ENCODE assay signal across 18 mouse cellular contexts in genomic region chr2:128331681-128332080, GRCm38 (mm10).
DNase-seq lines count a peak whose midpoint lies in the region; ATAC-seq and TF ChIP-seq lines count a peak whose summit lies in the region.
"Had no signal": no experiment of that assay in that cellular context is flagged by ENCODE, and none has a peak within 500 bp of the region (broad histone marks: within the 10 kb centered on the region; RNA-seq: fewer than 3 reads in every experiment).

No protein-coding gene starts in this region.

- H3K4me1 ChIP-seq in hindbrain, embryonic 13.5 days (replicated peaks), result peaks cover 32% of the 10 kb centered on the region
- 0 out of 2 replicates have a peak, but pooled peaks cover 11% of the 10 kb centered on the region for H3K4me1 ChIP-seq in hindbrain, postnatal 0 days (ENCODE audit: insufficient read depth, low read length)
- H3K4me1 ChIP-seq in midbrain, embryonic 13.5 days (replicated peaks), result peaks cover 22% of the 10 kb centered on the region
- H3K4me1 ChIP-seq in midbrain, embryonic 10.5 days, result peaks cover 22% of the 10 kb centered on the region
- peaks cover 15% of the 10 kb centered on the region for H3K4me1 ChIP-seq in forebrain, embryonic 14.5 days (ENCODE audit: control insufficient read depth, insufficient read depth, low read length)
- peaks cover 20% of the 10 kb centered on the region; the same call in 1 of the 2 replicates for H3K4me1 ChIP-seq in neural tube, embryonic 15.5 days

- no peak for ATAC-seq in hindbrain, embryonic 13.5 days (ENCODE audit: low FRiP score)
- ATAC-seq in hindbrain, postnatal 0 days, result no peak
- peak; percentile 25; the same call in 1 of the 2 replicates for ATAC-seq in midbrain, embryonic 13.5 days
- peak; percentile 48; the same call in 1 of the 2 replicates for ATAC-seq in forebrain, embryonic 14.5 days
- peak; percentile 22; the same call in 1 of the 2 replicates for ATAC-seq in neural tube, embryonic 15.5 days (ENCODE audit: low FRiP score)
- ATAC-seq: intestine, postnatal 0 days had no signal

- no peak for TF ChIP-seq CTCF in hindbrain, postnatal 0 days (IDR thresholded peaks at IDR 0.05; ENCODE audit: low read depth)

- no peak for DNase-seq in hindbrain, postnatal 0 days (ENCODE audit: low spot score)
- DNase-seq in midbrain, embryonic 10.5 days (ENCODE audit: low spot score), result no peak
- DNase-seq in forebrain, embryonic 14.5 days (ENCODE audit: low spot score), result no peak
- no peak for DNase-seq in layer of hippocampus, adult 9-11 months
- DNase-seq: adrenal gland, postnatal 36 days; cerebellum, adult 2 months; heart, postnatal 4 days; kidney, postnatal 14 days; right cerebral cortex, postnatal 4 days; thymus, postnatal 36 days had no signal

- 0 out of 2 replicates have a peak, but pooled peaks cover 4% of the 10 kb centered on the region for H3K27me3 ChIP-seq in hindbrain, embryonic 13.5 days
- H3K27me3 ChIP-seq in hindbrain, postnatal 0 days (ENCODE audit: insufficient read depth, low read length), result no peaks in the 10 kb centered on the region
- no peaks in the 10 kb centered on the region for H3K27me3 ChIP-seq in midbrain, embryonic 13.5 days
- H3K27me3 ChIP-seq in midbrain, embryonic 10.5 days (ENCODE audit: low read depth, poor library complexity, severe bottlenecking), result peaks cover 9% of the 10 kb centered on the region; the same call in 1 of the 2 replicates
- no peaks in the 10 kb centered on the region for H3K27me3 ChIP-seq in forebrain, embryonic 14.5 days (replicated peaks; ENCODE audit: control insufficient read depth, insufficient read depth, low read length)
- no peaks in the 10 kb centered on the region for H3K27me3 ChIP-seq in neural tube, embryonic 15.5 days (replicated peaks)
- H3K27me3 ChIP-seq: embryonic facial prominence, embryonic 12.5 days; limb, embryonic 15.5 days; neural tube, embryonic 12.5 days had no signal

- H3K4me2 ChIP-seq in hindbrain, embryonic 13.5 days, result peak overlapping the region; percentile 19; the same call in 1 of the 2 replicates
- no peak overlapping the region for H3K4me2 ChIP-seq in hindbrain, postnatal 0 days (ENCODE audit: low read depth, low read length)
- H3K4me2 ChIP-seq in midbrain, embryonic 13.5 days (replicated peaks), result no peak overlapping the region
- peak overlapping the region; percentile 28; the same call in 1 of the 2 replicates for H3K4me2 ChIP-seq in forebrain, embryonic 14.5 days (ENCODE audit: low read length)
- peak overlapping the region; percentile 32; the same call in 1 of the 2 replicates for H3K4me2 ChIP-seq in neural tube, embryonic 15.5 days
- H3K4me2 ChIP-seq: embryonic facial prominence, embryonic 12.5 days; limb, embryonic 15.5 days; neural tube, embryonic 12.5 days had no signal

- H3K9ac ChIP-seq in hindbrain, embryonic 13.5 days, result no peak overlapping the region
- no peak overlapping the region for H3K9ac ChIP-seq in hindbrain, postnatal 0 days (replicated peaks; ENCODE audit: low read length)
- no peak overlapping the region for H3K9ac ChIP-seq in midbrain, embryonic 13.5 days (replicated peaks)
- peak overlapping the region; percentile 17; the same call in 1 of the 2 replicates for H3K9ac ChIP-seq in forebrain, embryonic 14.5 days (ENCODE audit: low read length)
- H3K9ac ChIP-seq in neural tube, embryonic 15.5 days (replicated peaks), result no peak overlapping the region
- H3K9ac ChIP-seq: embryonic facial prominence, embryonic 12.5 days; limb, embryonic 15.5 days; neural tube, embryonic 12.5 days had no signal

- 50% methylated on average over 8 of the region's 8 CpGs for WGBS in hindbrain, embryonic 13.5 days
- WGBS in hindbrain, postnatal 0 days, result 47% methylated on average over 8 of the region's 8 CpGs
- 55% methylated on average over 8 of the region's 8 CpGs for WGBS in midbrain, embryonic 13.5 days
- 73% methylated on average over 8 of the region's 8 CpGs for WGBS in midbrain, embryonic 10.5 days
- 11% methylated on average over 8 of the region's 8 CpGs for WGBS in forebrain, embryonic 14.5 days
- WGBS in neural tube, embryonic 15.5 days, result 36% methylated on average over 8 of the region's 8 CpGs

- no peak overlapping the region for H3K4me3 ChIP-seq in hindbrain, embryonic 13.5 days
- no peak overlapping the region for H3K4me3 ChIP-seq in hindbrain, postnatal 0 days (ENCODE audit: low read length)
- no peak overlapping the region for H3K4me3 ChIP-seq in midbrain, embryonic 13.5 days (replicated peaks)
- H3K4me3 ChIP-seq in midbrain, embryonic 10.5 days, result no peak overlapping the region
- H3K4me3 ChIP-seq in forebrain, embryonic 14.5 days (ENCODE audit: low read depth, low read length), result no peak overlapping the region
- no peak overlapping the region for H3K4me3 ChIP-seq in neural tube, embryonic 15.5 days (replicated peaks)
- H3K4me3 ChIP-seq: embryonic facial prominence, embryonic 12.5 days; limb, embryonic 15.5 days; neural tube, embryonic 12.5 days had no signal

- H3K9me3 ChIP-seq in hindbrain, embryonic 13.5 days, result no peaks in the 10 kb centered on the region
- no peaks in the 10 kb centered on the region for H3K9me3 ChIP-seq in hindbrain, postnatal 0 days (ENCODE audit: low read length)
- no peaks in the 10 kb centered on the region for H3K9me3 ChIP-seq in midbrain, embryonic 13.5 days
- H3K9me3 ChIP-seq in midbrain, embryonic 10.5 days (replicated peaks), result no peaks in the 10 kb centered on the region
- H3K9me3 ChIP-seq in forebrain, embryonic 14.5 days (replicated peaks; ENCODE audit: control insufficient read depth, low read length), result no peaks in the 10 kb centered on the region
- no peaks in the 10 kb centered on the region for H3K9me3 ChIP-seq in neural tube, embryonic 15.5 days (replicated peaks)
- H3K9me3 ChIP-seq: embryonic facial prominence, embryonic 12.5 days; limb, embryonic 15.5 days; neural tube, embryonic 12.5 days had no signal

- H3K36me3 ChIP-seq in hindbrain, embryonic 13.5 days, result no peaks in the 10 kb centered on the region
- no peaks in the 10 kb centered on the region for H3K36me3 ChIP-seq in hindbrain, postnatal 0 days (ENCODE audit: insufficient read depth, low read length)
- no peaks in the 10 kb centered on the region for H3K36me3 ChIP-seq in midbrain, embryonic 13.5 days
- no peaks in the 10 kb centered on the region for H3K36me3 ChIP-seq in midbrain, embryonic 10.5 days
- no peaks in the 10 kb centered on the region for H3K36me3 ChIP-seq in forebrain, embryonic 14.5 days (ENCODE audit: control insufficient read depth, insufficient read depth, low read length)
- no peaks in the 10 kb centered on the region for H3K36me3 ChIP-seq in neural tube, embryonic 15.5 days
- H3K36me3 ChIP-seq: embryonic facial prominence, embryonic 12.5 days; limb, embryonic 15.5 days; neural tube, embryonic 12.5 days had no signal

- peak overlapping the region; percentile 68 for H3K27ac ChIP-seq in hindbrain, embryonic 13.5 days
- H3K27ac ChIP-seq in hindbrain, postnatal 0 days, result no peak overlapping the region
- no peak overlapping the region for H3K27ac ChIP-seq in midbrain, embryonic 13.5 days
- no peak overlapping the region for H3K27ac ChIP-seq in midbrain, embryonic 10.5 days (replicated peaks)
- H3K27ac ChIP-seq in forebrain, embryonic 14.5 days (ENCODE audit: low read depth, low read length), result no peak overlapping the region
- no peak overlapping the region for H3K27ac ChIP-seq in neural tube, embryonic 15.5 days (replicated peaks)
- H3K27ac ChIP-seq: embryonic facial prominence, embryonic 12.5 days; limb, embryonic 15.5 days; macrophage; neural tube, embryonic 12.5 days had no signal

Comparison
In these comparisons a context has a peak if more than half of its experiments do, and no peak if none do; other contexts are left out.
1. H3K4me2 ChIP-seq: peak in hindbrain, embryonic 13.5 days (single experiment), forebrain, embryonic 14.5 days (single experiment) and neural tube, embryonic 15.5 days (single experiment); none in hindbrain, postnatal 0 days (single experiment) and midbrain, embryonic 13.5 days (single experiment).
2. ATAC-seq: peak in midbrain, embryonic 13.5 days (single experiment), forebrain, embryonic 14.5 days (single experiment) and neural tube, embryonic 15.5 days (single experiment); none in hindbrain, embryonic 13.5 days (single experiment) and hindbrain, postnatal 0 days (single experiment).